Mouse (Mus musculus): ENCODE results near the gene a. TPM values are rescaled to one million over a fixed set of nuclear protein-coding genes. Genes with fewer than 3 reads are reported as not detected.

a gene
- total RNA-seq (2012; rRNA removed) = 10.9 and 11.8 TPM in 2 replicates
- total RNA-seq (2014; rRNA removed) = 23.8 and 25.4 TPM in 2 replicates
- 7.2 and 7.8 TPM in 2 replicates for polyA plus RNA-seq (2012; ENCODE audit: insufficient read length, low read depth)

DNA sequence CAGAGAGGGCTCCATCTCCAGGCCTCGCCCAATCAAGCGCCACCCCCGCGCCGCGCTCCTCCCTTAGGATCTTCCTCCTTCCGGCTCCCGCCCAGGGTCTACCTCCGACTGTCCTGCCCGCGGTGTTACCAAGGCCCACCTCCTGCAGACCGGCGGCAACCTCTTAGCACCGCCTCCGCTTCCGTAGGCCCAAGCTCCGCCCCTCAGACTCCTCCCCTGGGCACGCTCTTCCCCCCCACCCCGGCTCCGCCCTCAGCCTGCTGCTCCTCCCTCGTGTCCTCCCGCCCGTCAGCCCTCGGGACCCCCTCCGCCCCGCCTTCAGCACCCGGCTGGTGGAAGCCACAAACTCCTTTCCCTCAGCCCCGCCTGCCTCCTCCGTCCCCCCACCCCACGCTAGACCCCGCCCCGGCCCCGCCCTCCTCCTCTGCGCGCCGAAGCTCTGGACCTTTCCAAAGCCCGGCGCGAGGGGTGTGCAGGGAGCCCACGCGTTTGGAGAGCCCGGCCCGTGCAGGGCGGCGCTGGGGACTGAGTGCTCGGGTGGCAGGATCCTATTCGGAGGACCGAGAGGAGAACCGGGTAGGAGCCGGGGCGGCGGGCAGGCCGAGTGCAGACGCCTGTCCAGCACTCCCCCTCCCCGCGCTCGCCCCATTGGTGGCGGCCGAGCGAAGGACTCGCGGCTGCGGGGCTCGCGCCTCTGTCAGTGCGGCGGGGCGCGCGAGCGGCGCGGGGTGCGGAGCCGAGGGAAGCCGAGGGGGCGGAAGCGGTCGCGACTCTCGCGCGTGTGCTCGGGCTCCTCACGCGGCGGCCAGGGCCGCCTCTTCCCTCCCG is at the start of gene a, which contains the start of gene Raly:
a (plus strand) TSS at position 747 of the 828 bp plus-strand sequence.
Raly (plus strand) TSS at position 441 of the 828 bp plus-strand sequence.
- H3K27ac ChIP-seq (ENCODE audit: insufficient read depth, low read depth) = peak within 1 kb of the TSS; percentile 49; the same call in 1 of the 2 replicates
- dilution Hi-C loops (cut with MboI; ENCODE audit: extremely low pct_ligation_motif_present, extremely low pct_unique_long_range_greater_than_20kb, low sequenced_read_pairs) = no loop called here

DNA sequence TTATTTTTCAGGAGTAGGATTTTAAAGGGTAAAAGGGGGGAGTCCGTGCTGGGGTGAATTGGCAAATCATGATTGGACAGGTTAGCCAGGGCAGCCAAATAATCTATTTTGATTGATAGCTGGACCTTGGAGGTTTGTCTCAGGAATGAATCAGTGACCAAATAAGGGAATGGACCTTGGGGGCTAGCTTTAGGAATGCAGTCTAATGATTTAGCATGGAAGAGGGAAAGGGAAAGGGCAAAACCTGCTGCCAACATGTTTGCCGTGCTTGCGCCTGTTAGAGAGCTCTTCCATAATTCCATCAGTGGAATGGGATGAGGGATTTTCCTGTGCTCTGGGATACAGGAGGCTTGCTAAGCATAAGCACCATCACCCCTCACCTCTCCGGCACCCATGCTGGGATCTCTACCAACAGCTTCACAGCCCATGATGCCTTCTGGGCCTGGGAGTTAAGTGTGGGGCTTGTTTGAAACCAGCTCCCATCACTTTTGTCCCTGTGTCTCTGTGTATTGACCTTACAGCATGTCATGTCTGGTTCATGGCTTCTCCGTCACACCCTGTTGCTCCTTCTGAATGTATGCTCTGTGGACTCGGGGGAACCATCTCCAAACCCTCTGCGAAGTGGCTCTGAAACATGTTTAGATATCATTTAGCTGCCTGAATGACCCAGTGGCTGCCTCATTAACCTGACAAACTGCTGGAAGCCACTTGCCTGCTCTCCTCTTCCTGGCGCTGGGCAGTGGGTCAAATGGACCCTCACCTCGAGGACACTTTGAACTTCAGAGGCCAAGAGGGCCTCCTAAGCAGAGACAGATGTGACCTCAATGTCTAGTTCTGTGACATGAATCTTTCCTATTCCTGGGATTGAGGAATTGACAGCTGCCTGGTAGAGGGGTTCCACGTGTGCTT is 48.0 kb upstream of the a start:
- TF ChIP-seq MXI1 (IDR thresholded peaks at IDR 0.05; ENCODE audit: low read depth, low read length) (no peak), GABPA (IDR thresholded peaks at IDR 0.05; ENCODE audit: insufficient replicate concordance, low read depth, low read length) (no peak), ZNF384 (IDR thresholded peaks at IDR 0.05; ENCODE audit: low read depth, low read length) (no peak)
- Histone ChIP-seq H3K4me3 (replicated peaks in 1 of 3; ENCODE audit: low read depth in 2 of 3, low read length in 2 of 3, poor library complexity in 1 of 3) (no peak overlapping the region), H3K4me1 (ENCODE audit: control insufficient read depth in 1 of 2, insufficient read depth in 2 of 2) (peaks cover 3 to 5% of the 10 kb centered on the region in 2 experiments; a peak in 1 of 4 replicates), H3K4me2 (ENCODE audit: insufficient read depth, low read depth, poor library complexity, severe bottlenecking) (no peak overlapping the region), H3K9ac (ENCODE audit: insufficient read depth, low read depth) (no peak overlapping the region), H3K9me3 (replicated peaks; ENCODE audit: low read length) (no peaks in the 10 kb centered on the region), H3K27me3 (replicated peaks) (peaks cover 1% of the 10 kb centered on the region), H3K36me3 (replicated peaks in 1 of 2; ENCODE audit: control insufficient read depth in 1 of 2, insufficient read depth in 1 of 2, low read length in 1 of 2) (no peaks in the 10 kb centered on the region), H3K79me2 (replicated peaks; ENCODE audit: control insufficient read depth, extremely low read depth, insufficient read depth, poor library complexity, severe bottlenecking) (no peaks in the 10 kb centered on the region), H3K27ac (ENCODE audit: insufficient read depth, low read depth) (no peak overlapping the region)
- in situ Hi-C loops (cut with MboI; ENCODE audit: low pct_ligation_motif_present, low pct_unique_long_range_greater_than_20kb, low sequenced_read_pairs) (no loop called here), dilution Hi-C loops (cut with MboI; ENCODE audit: extremely low pct_ligation_motif_present, extremely low pct_unique_long_range_greater_than_20kb, low sequenced_read_pairs) (no loop called here)
- DNase-seq (ENCODE audit: extremely low read depth) = no peak

More for the DNA sequence above, at the start of gene a, which contains the start of gene Raly:
- H3K4me2 ChIP-seq (ENCODE audit: insufficient read depth, low read depth, poor library complexity, severe bottlenecking) = peak within 1 kb of the TSS; percentile 98
- TF ChIP-seq POLR2A (IDR thresholded peaks at IDR 0.05; ENCODE audit: low read depth, low read length) = peak; percentile 98
- no peak for TF ChIP-seq CTCF (conservative IDR thresholded peaks at IDR 0.05 in 1 of 2, IDR thresholded peaks at IDR 0.05 in 1 of 2; ENCODE audit: low read depth in 2 of 2, low read length in 2 of 2)
- peak; percentile 95 for TF ChIP-seq MAZ (IDR thresholded peaks at IDR 0.05; ENCODE audit: low read depth, low read length)
- TF ChIP-seq USF1 (IDR thresholded peaks at IDR 0.05; ENCODE audit: low read depth, low read length) = no peak
- no peak for TF ChIP-seq RAD21 (IDR thresholded peaks at IDR 0.05; ENCODE audit: low read depth, low read length)
- peak; percentile 46; the same call in 1 of the 2 replicates for TF ChIP-seq NRF1 (IDR thresholded peaks at IDR 0.05; ENCODE audit: low read depth, low read length)
- peak; percentile 59 for TF ChIP-seq BHLHE40 (IDR thresholded peaks at IDR 0.05; ENCODE audit: low read depth, low read length)
- peak; percentile 99 for TF ChIP-seq TCF12 (IDR thresholded peaks at IDR 0.05; ENCODE audit: low read depth, low read length)
- TF ChIP-seq ETS1 (conservative IDR thresholded peaks at IDR 0.05; ENCODE audit: low read depth, low read length) = no peak
- TF ChIP-seq MXI1 (IDR thresholded peaks at IDR 0.05; ENCODE audit: low read depth, low read length) = peak; percentile 72
- peak; percentile 44; the same call in 1 of the 2 replicates for TF ChIP-seq MAX (IDR thresholded peaks at IDR 0.05; ENCODE audit: low read length)
- TF ChIP-seq ZMIZ1 (IDR thresholded peaks at IDR 0.05; ENCODE audit: low read depth, low read length) = peak; percentile 99
- TF ChIP-seq JUND (conservative IDR thresholded peaks at IDR 0.05; ENCODE audit: low read depth, low read length) = no peak
- 0 out of 2 replicates have a peak, but pooled peaks have one; percentile 52 for TF ChIP-seq KAT2A (IDR thresholded peaks at IDR 0.05; ENCODE audit: insufficient replicate concordance, low read length)
- TF ChIP-seq CHD1 (IDR thresholded peaks at IDR 0.05; ENCODE audit: low read depth, low read length) = peak; percentile 99
- peak; percentile 87 for TF ChIP-seq ELF1 (IDR thresholded peaks at IDR 0.05; ENCODE audit: low read depth, low read length)
- peak; percentile 90 for TF ChIP-seq TBP (conservative IDR thresholded peaks at IDR 0.05; ENCODE audit: low read depth, low read length)
- no peak for TF ChIP-seq SMC3 (IDR thresholded peaks at IDR 0.05; ENCODE audit: low read depth, low read length)
- TF ChIP-seq HCFC1 (IDR thresholded peaks at IDR 0.05; ENCODE audit: low read depth, low read length) = peak; percentile 66
- peak; percentile 82; the same call in 1 of the 2 replicates for TF ChIP-seq POLR2AphosphoS2 (IDR thresholded peaks at IDR 0.05; ENCODE audit: low read depth, low read length)
- TF ChIP-seq SIN3A (IDR thresholded peaks at IDR 0.05; ENCODE audit: low read length) = 0 out of 2 replicates have a peak, but pooled peaks have one; percentile 17
- TF ChIP-seq IRF4 (IDR thresholded peaks at IDR 0.05; ENCODE audit: low read depth, low read length) = peak; percentile 10; the same call in 1 of the 2 replicates
- TF ChIP-seq EP300 (IDR thresholded peaks at IDR 0.05; ENCODE audit: low read length) = no peak
- no peak for TF ChIP-seq ZKSCAN1 (IDR thresholded peaks at IDR 0.05; ENCODE audit: borderline replicate concordance, low read depth, low read length)
- TF ChIP-seq NELFE (IDR thresholded peaks at IDR 0.05; ENCODE audit: low read depth, low read length) = peak; percentile 97
- TF ChIP-seq E2F4 (IDR thresholded peaks at IDR 0.05; ENCODE audit: insufficient replicate concordance, low read depth, low read length) = peak; percentile 74; the same call in 1 of the 2 replicates
- no peak for TF ChIP-seq MYC (IDR thresholded peaks at IDR 0.05; ENCODE audit: low read depth, low read length)
- TF ChIP-seq CHD2 (IDR thresholded peaks at IDR 0.05; ENCODE audit: low read length) = no peak
- 0 out of 2 replicates have a peak, but pooled peaks have one; percentile 27 for TF ChIP-seq RCOR1 (conservative IDR thresholded peaks at IDR 0.05; ENCODE audit: low read depth, low read length)
- peaks cover 0 to 24% of the 10 kb centered on the region in 2 experiments for H3K36me3 ChIP-seq (replicated peaks in 1 of 2; ENCODE audit: control insufficient read depth in 1 of 2, insufficient read depth in 1 of 2, low read length in 1 of 2)
- peaks cover 45% of the 10 kb centered on the region for H3K79me2 ChIP-seq (replicated peaks; ENCODE audit: control insufficient read depth, extremely low read depth, insufficient read depth, poor library complexity, severe bottlenecking)
- DNase-seq (ENCODE audit: extremely low read depth) = peak; percentile 97
- no peaks in the 10 kb centered on the region for H3K27me3 ChIP-seq (replicated peaks)
- no peaks in the 10 kb centered on the region for H3K9me3 ChIP-seq (replicated peaks; ENCODE audit: low read length)
- peaks cover 5 to 38% of the 10 kb centered on the region in 2 experiments; a peak in 3 of 4 replicates for H3K4me1 ChIP-seq (ENCODE audit: control insufficient read depth in 1 of 2, insufficient read depth in 2 of 2)
- in situ Hi-C loops (cut with MboI; ENCODE audit: low pct_ligation_motif_present, low pct_unique_long_range_greater_than_20kb, low sequenced_read_pairs) = loop anchor here (5.0 kb wide), 1 partner anchor 61 kb away; no protein-coding TSS in a partner anchor
- peak within 1 kb of the TSS; percentile 95 for H3K9ac ChIP-seq (ENCODE audit: insufficient read depth, low read depth)
- H3K4me3 ChIP-seq (replicated peaks in 1 of 3; ENCODE audit: low read depth in 2 of 3, low read length in 2 of 3, poor library complexity in 1 of 3) = peak within 1 kb of the TSS; percentile 87 to 98 (median 88)

Measured in CH12.LX (cell line).